Mouse (Mus musculus): ENCODE data around the gene 3100002H09Rik. TPM values are rescaled to one million over a fixed set of nuclear protein-coding genes. Genes with fewer than 3 reads are reported as not detected.

3100002H09Rik gene
- total and polyA plus RNA-seq, 3 experiments: not detected

DNA sequence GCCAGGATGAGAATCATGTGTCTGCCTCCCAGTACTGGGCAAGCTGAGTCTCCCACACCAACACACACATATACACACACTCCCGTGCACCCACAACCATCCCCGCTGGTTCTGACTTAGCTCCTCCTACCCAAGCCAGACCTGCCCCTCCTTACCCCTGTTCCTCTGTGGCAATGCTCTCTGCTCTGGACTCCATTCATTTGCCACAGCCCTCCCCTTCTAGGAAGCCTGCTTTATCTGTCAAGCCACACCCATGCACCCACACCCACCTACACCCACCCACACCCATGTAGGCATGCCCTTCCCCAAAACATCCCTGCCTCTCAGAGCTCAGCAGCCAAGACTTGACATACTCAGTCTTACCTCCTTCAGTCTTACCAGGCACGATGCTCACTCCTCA, 4.4 kb downstream of the 3100002H09Rik start:
- no peaks in the 10 kb centered on the region for H3K9me3 ChIP-seq (replicated peaks; ENCODE audit: insufficient read depth, low read length)
- peak overlapping the region; percentile 38; the same call in 1 of the 2 replicates for H3K27ac ChIP-seq (ENCODE audit: control insufficient read depth, low read depth, low read length)
- H3K36me3 ChIP-seq (ENCODE audit: control insufficient read depth in 1 of 2, insufficient read depth in 2 of 2, low read length in 2 of 2): peaks cover 0 to 18% of the 10 kb centered on the region in 2 experiments; a peak in 2 of 4 replicates
- DNase-seq (ENCODE audit: low read depth, low spot score): peak; percentile 88
- peaks cover 8 to 25% of the 10 kb centered on the region in 2 experiments for H3K4me1 ChIP-seq (ENCODE audit: control insufficient read depth in 1 of 2, insufficient read depth in 2 of 2, low read length in 2 of 2)
- peak overlapping the region; percentile 35 to 54; a peak in 3 of 4 replicates for H3K4me3 ChIP-seq (ENCODE audit: control insufficient read depth in 1 of 2, insufficient read depth in 1 of 2, low read depth in 2 of 2, low read length in 2 of 2)
- H3K79me2 ChIP-seq (ENCODE audit: control insufficient read depth, insufficient read depth, low read length, poor library complexity): no peaks in the 10 kb centered on the region
- peak overlapping the region; percentile 37 for H3K9ac ChIP-seq (ENCODE audit: control insufficient read depth, low read depth, low read length, poor library complexity, severe bottlenecking)
- no peaks in the 10 kb centered on the region for H3K27me3 ChIP-seq (ENCODE audit: control insufficient read depth in 1 of 2, insufficient read depth in 2 of 2, low read length in 2 of 2)
- TF ChIP-seq SIN3A (IDR thresholded peaks at IDR 0.05; ENCODE audit: low read length) (peak; percentile 44; the same call in 1 of the 2 replicates), MAFK (IDR thresholded peaks at IDR 0.05; ENCODE audit: borderline replicate concordance, low read depth, low read length) (no peak), MAX (IDR thresholded peaks at IDR 0.05; ENCODE audit: low read length) (peak; percentile 20; the same call in 1 of the 2 replicates), GATA1 (IDR thresholded peaks at IDR 0.05; ENCODE audit: low read depth, low read length) (peak; percentile 67; the same call in 1 of the 2 replicates), POLR2A (IDR thresholded peaks at IDR 0.05; ENCODE audit: control insufficient read depth in 1 of 2, insufficient read depth in 1 of 2, low read depth in 1 of 2, low read length in 2 of 2, poor library complexity in 1 of 2) (no peak), RCOR1 (IDR thresholded peaks at IDR 0.05; ENCODE audit: low read depth, low read length) (no peak), NRF1 (IDR thresholded peaks at IDR 0.05; ENCODE audit: insufficient read depth, low read depth, low read length, poor library complexity, severe bottlenecking) (no peak), MAZ (IDR thresholded peaks at IDR 0.05; ENCODE audit: low read depth, low read length) (peak; percentile 82; the same call in 1 of the 2 replicates), BHLHE40 (IDR thresholded peaks at IDR 0.05; ENCODE audit: borderline replicate concordance, low read depth, low read length) (no peak), TAL1 (IDR thresholded peaks at IDR 0.05; ENCODE audit: low read length) (peak; percentile 31; the same call in 1 of the 2 replicates), CHD2 (IDR thresholded peaks at IDR 0.05; ENCODE audit: low read length) (no peak), NELFE (IDR thresholded peaks at IDR 0.05; ENCODE audit: low read depth, low read length) (no peak), POLR2AphosphoS2 (IDR thresholded peaks at IDR 0.05; ENCODE audit: low read length) (no peak), CTCF (IDR thresholded peaks at IDR 0.05 in 2 of 3, conservative IDR thresholded peaks at IDR 0.05 in 1 of 3; ENCODE audit: control insufficient read depth in 1 of 3, insufficient read depth in 1 of 3, low read depth in 2 of 3, low read length in 3 of 3, poor library complexity in 1 of 3, severe bottlenecking in 1 of 3) (no peak), ZNF384 (IDR thresholded peaks at IDR 0.05; ENCODE audit: low read depth, low read length) (no peak), MEF2A (IDR thresholded peaks at IDR 0.05; ENCODE audit: extremely low read depth, insufficient replicate concordance, low read depth, low read length, poor library complexity, severe bottlenecking) (no peak), MYB (IDR thresholded peaks at IDR 0.05; ENCODE audit: low read depth, low read length) (no peak), CHD1 (IDR thresholded peaks at IDR 0.05; ENCODE audit: low read depth, low read length) (no peak), TCF12 (IDR thresholded peaks at IDR 0.05; ENCODE audit: low read depth, low read length) (peak; percentile 45), TBP (IDR thresholded peaks at IDR 0.05; ENCODE audit: low read depth, low read length) (no peak), EP300 (IDR thresholded peaks at IDR 0.05; ENCODE audit: low read depth in 1 of 2, low read length in 2 of 2) (peak; percentile 45 to 77; a peak in 3 of 4 replicates), ZC3H11A (IDR thresholded peaks at IDR 0.05; ENCODE audit: low read depth, low read length) (no peak), ZMIZ1 (IDR thresholded peaks at IDR 0.05; ENCODE audit: low read depth, low read length) (0 out of 2 replicates have a peak, but pooled peaks have one; percentile 24), MYC (IDR thresholded peaks at IDR 0.05; ENCODE audit: low read depth, low read length) (no peak), MXI1 (IDR thresholded peaks at IDR 0.05; ENCODE audit: low read depth, low read length) (peak; percentile 41; the same call in 1 of the 2 replicates), KAT2A (conservative IDR thresholded peaks at IDR 0.05; ENCODE audit: low read depth, low read length) (no peak), RAD21 (IDR thresholded peaks at IDR 0.05; ENCODE audit: low read depth, low read length) (no peak), HCFC1 (IDR thresholded peaks at IDR 0.05; ENCODE audit: low read depth, low read length) (no peak), JUND (IDR thresholded peaks at IDR 0.05; ENCODE audit: low read depth, low read length) (no peak), USF1 (IDR thresholded peaks at IDR 0.05; ENCODE audit: low read depth, low read length) (no peak), GABPA (IDR thresholded peaks at IDR 0.05; ENCODE audit: low read depth, low read length) (no peak), E2F4 (IDR thresholded peaks at IDR 0.05; ENCODE audit: borderline replicate concordance, low read depth, low read length) (no peak), ETS1 (IDR thresholded peaks at IDR 0.05; ENCODE audit: low read depth, low read length) (0 out of 2 replicates have a peak, but pooled peaks have one; percentile 16), UBTF (IDR thresholded peaks at IDR 0.05; ENCODE audit: borderline replicate concordance, insufficient read depth, low read depth, low read length) (no peak), SMC3 (IDR thresholded peaks at IDR 0.05; ENCODE audit: low read depth, low read length) (no peak), ZKSCAN1 (IDR thresholded peaks at IDR 0.05; ENCODE audit: low read depth, low read length) (no peak), USF2 (IDR thresholded peaks at IDR 0.05; ENCODE audit: borderline replicate concordance in 1 of 2, insufficient read depth in 1 of 2, low read depth in 1 of 2, low read length in 2 of 2) (no peak)

All from MEL (cell line).